Mouse (Mus musculus) subcutaneous adipose tissue, adult 2 months (tissue): Measurements from ENCODE around the gene Zdhhc20. TPM values are rescaled to one million over a fixed set of nuclear protein-coding genes. Genes with fewer than 3 reads are reported as not detected.

Experiments used
- polyA plus RNA-seq: library from polyadenylated mRNA; depleted of rRNA; stranded (reverse); fragments of >200 nt; gene quantifications from 2 replicates; pipeline ENCODE4 v1.2.3, GENCODE M21; 2012; ENCODE audit warnings: low replicate concordance; rRNA removed

Gene Zdhhc20
- polyA plus RNA-seq: 7.3 and 9.4 TPM in 2 replicates

GRCm38 (mm10) chr14:57890011-57890842 is at the start of gene Zdhhc20:
Zdhhc20 (minus strand) TSS chr14:57890276.

GRCm38 (mm10) chr14:57825788-57826751 is 64.0 kb downstream of the Zdhhc20 start, which contains the start of the genes Ska3 and Mrpl57:
Ska3 (minus strand) TSS chr14:57826185.
Mrpl57 (plus strand) TSS chr14:57826234.

GRCm38 (mm10) chr14:57797991-57798931 is 91.8 kb downstream of the Zdhhc20 start, which contains the start of gene Sap18:
Sap18 (plus strand) TSS chr14:57798180.

Other genes with a start within 250 kb of the Zdhhc20 start
- gene Xpo4, start 224.8 kb downstream of the Zdhhc20 start, polyA plus RNA-seq: 3.5 and 6.0 TPM in 2 replicates
- not detected in 2 replicates for gene Gm49361, start 144.2 kb downstream of the Zdhhc20 start, polyA plus RNA-seq
- gene Lats2, start 131.9 kb downstream of the Zdhhc20 start, polyA plus RNA-seq: 35.9 and 37.3 TPM in 2 replicates
- gene Sap18, start 92.1 kb downstream of the Zdhhc20 start, polyA plus RNA-seq: 5.2 and 5.3 TPM in 2 replicates
- gene Ska3, start 64.1 kb downstream of the Zdhhc20 start, polyA plus RNA-seq: 0.30 and 1.2 TPM in 2 replicates
- 53.5 and 66.1 TPM in 2 replicates for gene Mrpl57, start 64.0 kb downstream of the Zdhhc20 start, polyA plus RNA-seq
- gene Micu2, start 109.0 kb upstream of the Zdhhc20 start, polyA plus RNA-seq: 12.9 and 23.3 TPM in 2 replicates
- 0.96 and 1.5 TPM in 2 replicates for gene Fgf9, start 180.3 kb upstream of the Zdhhc20 start, polyA plus RNA-seq